Mouse (Mus musculus) MEL (cell line): ENCODE measurements around the gene Paxx.

Experiments used
- CTCF ChIP-seq, 3 experiments: IDR thresholded peaks in 2 of 3; conservative IDR thresholded peaks in 1 of 3; 2 replicates each; pipeline ENCODE4 v1.5.1; 2011 to 2012; ENCODE audit warnings: low read length in 3 of 3, low read depth in 2 of 3, mild to moderate bottlenecking in 2 of 3, improper control_type of control experiment in 1 of 3, inconsistent platforms in 1 of 3, mixed read lengths in 1 of 3, moderate library complexity in 1 of 3; ENCODE audit not compliant: control insufficient read depth in 1 of 3, insufficient read depth in 1 of 3, poor library complexity in 1 of 3, severe bottlenecking in 1 of 3
- POLR2A ChIP-seq, 2 experiments: IDR thresholded peaks; 2 replicates each; pipeline ENCODE4 v1.6.1; 2011 to 2012; ENCODE audit warnings: low read length in 2 of 2, mild to moderate bottlenecking in 2 of 2, control low read depth in 1 of 2, improper control_type of control experiment in 1 of 2, low read depth in 1 of 2, moderate library complexity in 1 of 2; ENCODE audit not compliant: control insufficient read depth in 1 of 2, insufficient read depth in 1 of 2, poor library complexity in 1 of 2

DNA sequence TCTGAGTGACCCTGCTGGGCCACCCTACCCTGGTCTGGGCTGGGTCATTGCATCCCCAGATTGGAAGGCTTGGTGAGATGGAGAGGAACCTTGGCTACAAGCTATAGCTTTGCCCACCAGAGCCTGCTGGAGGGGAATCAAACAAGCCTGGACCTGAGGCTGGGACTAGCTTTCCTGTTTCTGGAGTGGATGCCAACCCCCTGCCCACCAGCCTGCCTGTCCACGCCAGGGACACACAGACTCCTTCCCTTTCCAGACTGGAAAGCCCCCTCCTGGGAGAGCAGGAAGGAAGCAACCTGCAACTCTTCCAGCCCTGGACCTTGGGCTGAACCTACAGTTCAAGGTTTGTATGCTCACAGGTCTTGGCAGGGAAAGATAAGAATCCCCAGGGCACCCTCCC is 37.3 kb downstream of the Paxx start:
- TF ChIP-seq CTCF (IDR thresholded peaks at IDR 0.05 in 2 of 3, conservative IDR thresholded peaks at IDR 0.05 in 1 of 3; ENCODE audit: control insufficient read depth in 1 of 3, insufficient read depth in 1 of 3, low read depth in 2 of 3, low read length in 3 of 3, poor library complexity in 1 of 3, severe bottlenecking in 1 of 3) (no peak), POLR2A (IDR thresholded peaks at IDR 0.05; ENCODE audit: control insufficient read depth in 1 of 2, insufficient read depth in 1 of 2, low read depth in 1 of 2, low read length in 2 of 2, poor library complexity in 1 of 2) (no peak)
